ENCODE assay signal across 8 mouse cellular contexts in genomic region chr1:40844616-40845015, GRCm38 (mm10). TPM values are rescaled to one million over a fixed set of nuclear protein-coding genes. Genes with fewer than 3 reads are reported as not detected.
A peak's percentile ranks its signal among the peaks of the same experiment; 100 is the strongest.
DNase-seq lines count a peak whose midpoint lies in the region; ATAC-seq and TF ChIP-seq lines count a peak whose summit lies in the region.

No protein-coding gene starts in this region.

- H3K4me3 ChIP-seq in thymus, adult 2 months (ENCODE audit: control insufficient read depth, insufficient read depth, low read length) = no peak overlapping the region
- H3K4me3 ChIP-seq in forebrain, embryonic 13.5 days = no peak overlapping the region
- H3K4me3 ChIP-seq in neural tube, embryonic 11.5 days (ENCODE audit: low read depth, low read length) = no peak overlapping the region

- peak; percentile 58 for ATAC-seq in forebrain, embryonic 13.5 days
- ATAC-seq in neural tube, embryonic 11.5 days (ENCODE audit: insufficient read depth, low FRiP score, low TSS enrichment) = no peak
- ATAC-seq in activated CD4-positive, CD25-positive, alpha-beta regulatory T cell, adult 4 months = no peak

- no peak overlapping the region for H3K4me2 ChIP-seq in forebrain, embryonic 13.5 days
- no peak overlapping the region for H3K4me2 ChIP-seq in neural tube, embryonic 11.5 days (ENCODE audit: low read depth)

- H3K9ac ChIP-seq in forebrain, embryonic 13.5 days = no peak overlapping the region
- no peak overlapping the region for H3K9ac ChIP-seq in neural tube, embryonic 11.5 days (ENCODE audit: low read length)

- peak; percentile 27 for DNase-seq in thymus, adult 2 months
- DNase-seq in thymus, adult 18-20 months = no peak
- DNase-seq in adrenal gland, postnatal 4 days (ENCODE audit: low spot score in 2 of 2) = peak; percentile 12 to 13
- DNase-seq in induced T-regulatory cell, adult 2 months (ENCODE audit: low read depth) = peak; percentile 45
- DNase-seq in left cerebral cortex, postnatal 14 days (ENCODE audit: low spot score in 2 of 2) = peak; percentile 55 to 66
- peak; percentile 58 for DNase-seq in neural tube, embryonic 11.5 days (ENCODE audit: low spot score)

- no peaks in the 10 kb centered on the region for H3K4me1 ChIP-seq in thymus, adult 2 months (replicated peaks; ENCODE audit: control insufficient read depth, insufficient read depth, low read length)
- no peaks in the 10 kb centered on the region for H3K4me1 ChIP-seq in forebrain, embryonic 13.5 days
- H3K4me1 ChIP-seq in neural tube, embryonic 11.5 days (ENCODE audit: control insufficient read depth, insufficient read depth, low read length) = no peaks in the 10 kb centered on the region

- no peak for TF ChIP-seq CTCF in thymus, adult 2 months (IDR thresholded peaks at IDR 0.05; ENCODE audit: borderline replicate concordance, control insufficient read depth, extremely low read depth, insufficient read depth, low read length, poor library complexity)

- no peaks in the 10 kb centered on the region for H3K9me3 ChIP-seq in forebrain, embryonic 13.5 days (replicated peaks)
- H3K9me3 ChIP-seq in neural tube, embryonic 11.5 days (ENCODE audit: control insufficient read depth, low read length) = no peaks in the 10 kb centered on the region

- H3K27ac ChIP-seq in thymus, adult 2 months (ENCODE audit: control insufficient read depth, insufficient read depth, low read length) = no peak overlapping the region
- no peak overlapping the region for H3K27ac ChIP-seq in forebrain, embryonic 13.5 days
- H3K27ac ChIP-seq in neural tube, embryonic 11.5 days (ENCODE audit: low read depth, low read length) = no peak overlapping the region

- H3K36me3 ChIP-seq in thymus, adult 2 months (ENCODE audit: control insufficient read depth, insufficient read depth, low read length) = no peaks in the 10 kb centered on the region
- H3K36me3 ChIP-seq in forebrain, embryonic 13.5 days (ENCODE audit: poor library complexity, severe bottlenecking) = no peaks in the 10 kb centered on the region
- H3K36me3 ChIP-seq in neural tube, embryonic 11.5 days (ENCODE audit: control insufficient read depth, insufficient read depth, low read length) = no peaks in the 10 kb centered on the region

- intact Hi-C loops in left cerebral cortex, postnatal 14 days (cut with DNase I) = loop anchor here (1.0 to 5.0 kb wide), 2 partner anchors 47 to 257 kb away; no protein-coding TSS in a partner anchor

- TF ChIP-seq POLR2A in thymus, adult 2 months (IDR thresholded peaks at IDR 0.05; ENCODE audit: control insufficient read depth, extremely low read depth, insufficient read depth, low read length, poor library complexity) = no peak

- no peaks in the 10 kb centered on the region for H3K27me3 ChIP-seq in thymus, adult 2 months (ENCODE audit: control insufficient read depth, insufficient read depth, low read length)
- H3K27me3 ChIP-seq in forebrain, embryonic 13.5 days = no peaks in the 10 kb centered on the region
- H3K27me3 ChIP-seq in neural tube, embryonic 11.5 days (ENCODE audit: control insufficient read depth, insufficient read depth, low read length) = no peaks in the 10 kb centered on the region

RNA-seq across cellular contexts. Expression of gene Tmem182, which starts 39.2 kb away (rescaled TPM):
- 0.79 and 3.4 TPM in 2 replicates for polyA plus RNA-seq in thymus, adult 2 months (2012; rRNA removed)
- total RNA-seq in adrenal gland, postnatal 4 days (2021) = 1 to 10 TPM; 2.9 to 4.5 TPM
- 0.08 and 0.09 TPM in 2 replicates for polyA plus RNA-seq in forebrain, embryonic 13.5 days (2015; fragmentation: Nextera tagmentation; extraction: Ambion mirVana)
- total RNA-seq in left cerebral cortex, postnatal 14 days (2021) = under 1 TPM; 0.32 to 0.42 TPM
- 1.4 and 1.7 TPM in 2 replicates for polyA plus RNA-seq in neural tube, embryonic 11.5 days (2014; fragmentation: Nextera tagmentation; extraction: Ambion mirVana)
- not detected for polyA plus RNA-seq in activated CD4-positive, CD25-positive, alpha-beta regulatory T cell, adult 4 months (2017; shearing (Covaris generic))

RNA-seq across cellular contexts. Expression of gene Mfsd9, which starts 54.1 kb away (rescaled TPM):
- polyA plus RNA-seq in thymus, adult 2 months (2012; rRNA removed) = 1.5 and 1.8 TPM in 2 replicates
- total RNA-seq in adrenal gland, postnatal 4 days (2021) = 1 to 10 TPM; 5.7 to 6.3 TPM
- 3.0 and 3.3 TPM in 2 replicates for polyA plus RNA-seq in forebrain, embryonic 13.5 days (2015; fragmentation: Nextera tagmentation; extraction: Ambion mirVana)
- total RNA-seq in left cerebral cortex, postnatal 14 days (2021) = 1 to 10 TPM; 3.2 to 3.4 TPM
- polyA plus RNA-seq in neural tube, embryonic 11.5 days (2014; fragmentation: Nextera tagmentation; extraction: Ambion mirVana) = 4.0 and 5.0 TPM in 2 replicates
- polyA plus RNA-seq in activated CD4-positive, CD25-positive, alpha-beta regulatory T cell, adult 4 months (2017; shearing (Covaris generic)) = 1 to 10 TPM in 1 of 2 experiments, under 1 TPM in 1; 0.81 to 1.1 TPM

Comparison
In these comparisons a context has a peak if more than half of its experiments do, and no peak if none do; other contexts are left out.
1. DNase-seq: peak in thymus, adult 2 months (single experiment), adrenal gland, postnatal 4 days (2 of 2), induced T-regulatory cell, adult 2 months (single experiment), left cerebral cortex, postnatal 14 days (2 of 2) and neural tube, embryonic 11.5 days (single experiment); none in thymus, adult 18-20 months (0 of 2).